Mouse (Mus musculus) intestine, embryonic 14.5 days (tissue): ENCODE results near the gene Tmsb10. TPM values are rescaled to one million over a fixed set of nuclear protein-coding genes. Genes with fewer than 3 reads are reported as not detected.

Experiments
- ATAC-seq: fragments of 200-750 bp; cut with Nextera tagmentation; replicated peaks from 2 replicates; pipeline ENCODE4 v1.8.0; 2017; ENCODE audit warnings: low read depth, moderate number of reproducible peaks, moderate TSS enrichment, moderate library complexity; ENCODE audit not compliant: low FRiP score, low TSS enrichment
- DNase-seq: peaks from one replicate; pipeline ENCODE4 v3.0.0-alpha.2; 2018; ENCODE audit warnings: low spot score
- H3K27ac ChIP-seq: fragments of 300-500 bp; sonication (generic); 2 replicates; pipeline ENCODE4 v1.5.1; 2014; ENCODE audit warnings: low read depth, mild to moderate bottlenecking, control low read depth
- H3K27me3 ChIP-seq: fragments of 300-500 bp; sonication (generic); replicated peaks from 2 replicates; pipeline ENCODE4 v1.6.1; 2014; ENCODE audit warnings: low read length, control low read depth; ENCODE audit not compliant: control insufficient read depth, insufficient read depth
- H3K36me3 ChIP-seq: fragments of 300-500 bp; sonication (generic); 2 replicates; pipeline ENCODE4 v1.6.1; 2014; ENCODE audit warnings: low read length, control low read depth; ENCODE audit not compliant: control insufficient read depth, insufficient read depth
- H3K4me1 ChIP-seq: fragments of 300-500 bp; sonication (generic); replicated peaks from 2 replicates; pipeline ENCODE4 v1.6.1; 2014; ENCODE audit warnings: low read length, control low read depth, mixed read lengths; ENCODE audit not compliant: control insufficient read depth, insufficient read depth
- H3K4me2 ChIP-seq: fragments of 300-500 bp; sonication (generic); 2 replicates; pipeline ENCODE4 v1.6.1; 2014; ENCODE audit warnings: low read length
- H3K4me3 ChIP-seq: fragments of 300-500 bp; sonication (generic); 2 replicates; pipeline ENCODE4 v1.5.1; 2014; ENCODE audit warnings: low read depth, low read length, control low read depth, mixed read lengths
- H3K9ac ChIP-seq: fragments of 300-500 bp; sonication (generic); 2 replicates; pipeline ENCODE4 v1.6.1; 2014; ENCODE audit warnings: mild to moderate bottlenecking, low read length
- H3K9me3 ChIP-seq: fragments of 300-500 bp; sonication (generic); 2 replicates; pipeline ENCODE4 v1.6.1; 2016; ENCODE audit warnings: low read length, control low read depth; ENCODE audit not compliant: control insufficient read depth
- WGBS: fragments of 180-500 bp; shearing (Covaris S2); extraction: QIAGEN DNeasy Blood & Tissue Kit; methylation state at CpG from one replicate; pipeline ENCODE4 v1.1.7; 2014; 5-methylcytosine and 5-hydroxymethylcytosine counted together
- polyA plus RNA-seq: library from polyadenylated mRNA; unstranded; fragments of >200 nt; fragmentation: Nextera tagmentation; extraction: Ambion mirVana; gene quantifications from 2 replicates; pipeline ENCODE4 v1.2.1, GENCODE M21; 2014

Tmsb10 gene
- polyA plus RNA-seq, 1 experiment from 2014 or later, result 2,566 TPM

- H3K27me3 ChIP-seq, result no peaks in the 10 kb centered on the region
- H3K27ac ChIP-seq, result no peak overlapping the region
- H3K9me3 ChIP-seq, result no peaks in the 10 kb centered on the region
- no peak overlapping the region for H3K4me3 ChIP-seq
- 64% methylated on average over 4 of the region's 4 CpGs for WGBS
- H3K4me2 ChIP-seq, result no peak overlapping the region
- no peaks in the 10 kb centered on the region for H3K36me3 ChIP-seq
- no peak for DNase-seq
- no peak overlapping the region for H3K9ac ChIP-seq
- ATAC-seq, result no peak
- H3K4me1 ChIP-seq, result no peaks in the 10 kb centered on the region
Observed at GRCm38 (mm10) chr6:72911261-72911660, 47.3 kb downstream of the Tmsb10 start.

Other genes with a start within 250 kb of the Tmsb10 start
- gene Tcf7l1, start 169.5 kb downstream of the Tmsb10 start, polyA plus RNA-seq, result 23.1 and 26.5 TPM in 2 replicates
- gene Kcmf1, start 58.8 kb downstream of the Tmsb10 start, polyA plus RNA-seq, result 36.3 and 40.7 TPM in 2 replicates